Mouse (Mus musculus) lung, adult 2 months (tissue): ENCODE measurements around the gene Kctd15. TPM values are rescaled to one million over a fixed set of nuclear protein-coding genes. Genes with fewer than 3 reads are reported as not detected.

Source experiments
- DNase-seq: peaks from one replicate; pipeline ENCODE4 v3.0.0; 2022
- H3K4me1 ChIP-seq: fragments of 200-500 bp; 2 replicates; pipeline ENCODE4 v1.6.1; 2011; ENCODE audit warnings: low read length; ENCODE audit not compliant: control insufficient read depth, insufficient read depth
- H3K4me3 ChIP-seq: fragments of 200-500 bp; replicated peaks from 2 replicates; pipeline ENCODE3; 2011; ENCODE audit warnings: low read depth, mild to moderate bottlenecking, control low read depth, low read length; ENCODE audit errors: extremely low read depth
- CTCF ChIP-seq: fragments of 200-500 bp; IDR thresholded peaks from 2 replicates; pipeline ENCODE4 v1.5.1; 2011; ENCODE audit warnings: mild to moderate bottlenecking, low read length, control low read depth; ENCODE audit not compliant: insufficient read depth
- POLR2A ChIP-seq: fragments of 200-500 bp; IDR thresholded peaks from 2 replicates; pipeline ENCODE4 v1.6.1; 2011; ENCODE audit warnings: low read depth, mild to moderate bottlenecking, control low read depth, low read length, borderline replicate concordance; ENCODE audit errors: extremely low read depth
- WGBS: fragments of 180-500 bp; shearing (Covaris S2); methylation state at CpG from one replicate; pipeline ENCODE4 v1.1.7; 2018; 5-methylcytosine and 5-hydroxymethylcytosine counted together
- polyA plus RNA-seq: library from polyadenylated mRNA; depleted of rRNA; stranded (reverse); fragments of >200 nt; gene quantifications from 2 replicates; pipeline ENCODE4 v1.2.3, GENCODE M21; 2012

Kctd15 gene
- polyA plus RNA-seq, 1 experiment = 27.5 TPM

GRCm38 (mm10) chr7:34652751-34653502, 3.6 kb downstream of the Kctd15 start:
- Histone ChIP-seq H3K4me3 (peak overlapping the region; percentile 9), H3K4me1 (no peaks in the 10 kb centered on the region)
- WGBS = 3% methylated on average over 48 of the region's 48 CpGs
- TF ChIP-seq CTCF (no peak), POLR2A (no peak)
- DNase-seq = peak; percentile 34

GRCm38 (mm10) chr7:34651381-34651780, 5.2 kb downstream of the Kctd15 start:
- WGBS = 77% methylated on average over 2 of the region's 2 CpGs
- no peak for DNase-seq
- Histone ChIP-seq H3K4me3 (no peak overlapping the region), H3K4me1 (no peaks in the 10 kb centered on the region)
- no peak for TF ChIP-seq POLR2A
- no peak for TF ChIP-seq CTCF

- WGBS = 30% methylated on average over 9 of the region's 9 CpGs
- Histone ChIP-seq H3K4me3 (no peak overlapping the region), H3K4me1 (no peaks in the 10 kb centered on the region)
- peak; percentile 33 for DNase-seq
- TF ChIP-seq POLR2A (no peak), CTCF (no peak)
These were observed 9.5 kb downstream of the Kctd15 start for GRCm38 (mm10) chr7:34647052-34647451.

- H3K4me1 ChIP-seq = no peaks in the 10 kb centered on the region
- 80% methylated on average over 12 of the region's 12 CpGs for WGBS
- no peak for TF ChIP-seq CTCF
- no peak for TF ChIP-seq POLR2A
- no peak overlapping the region for H3K4me3 ChIP-seq
- DNase-seq = no peak
These were observed 10.3 kb downstream of the Kctd15 start for GRCm38 (mm10) chr7:34646144-34646795.

- TF ChIP-seq CTCF = no peak
- TF ChIP-seq POLR2A = no peak
- Histone ChIP-seq H3K4me1 (no peaks in the 10 kb centered on the region), H3K4me3 (no peak overlapping the region)
- DNase-seq = no peak
- 85% methylated on average over 2 of the region's 2 CpGs for WGBS
These were observed 10.9 kb downstream of the Kctd15 start for GRCm38 (mm10) chr7:34645623-34646022.

- TF ChIP-seq CTCF (no peak), POLR2A (no peak)
- WGBS = 87% methylated on average over 18 of the region's 18 CpGs
- Histone ChIP-seq H3K4me1 (no peaks in the 10 kb centered on the region), H3K4me3 (no peak overlapping the region)
- no peak for DNase-seq
These were observed 11.9 kb downstream of the Kctd15 start for GRCm38 (mm10) chr7:34644591-34644990.

- Histone ChIP-seq H3K4me1 (no peaks in the 10 kb centered on the region), H3K4me3 (no peak overlapping the region)
- WGBS = 82% methylated on average over 6 of the region's 6 CpGs
- no peak for DNase-seq
- no peak for TF ChIP-seq CTCF
- TF ChIP-seq POLR2A = no peak
These were observed 13.2 kb downstream of the Kctd15 start for GRCm38 (mm10) chr7:34643329-34643728.

- TF ChIP-seq POLR2A = no peak
- 83% methylated on average over 13 of the region's 13 CpGs for WGBS
These were observed 14.6 kb downstream of the Kctd15 start for GRCm38 (mm10) chr7:34641968-34642367.

GRCm38 (mm10) chr7:34639798-34640197, 16.7 kb downstream of the Kctd15 start:
- Histone ChIP-seq H3K4me3 (no peak overlapping the region), H3K4me1 (no peaks in the 10 kb centered on the region)
- 95% methylated on average over 11 of the region's 11 CpGs for WGBS
- DNase-seq = no peak
- no peak for TF ChIP-seq CTCF
- TF ChIP-seq POLR2A = no peak

More at GRCm38 (mm10) chr7:34641968-34642367, 14.6 kb downstream of the Kctd15 start:
- H3K4me1 ChIP-seq = no peaks in the 10 kb centered on the region
- H3K4me3 ChIP-seq = no peak overlapping the region
- no peak for DNase-seq

- TF ChIP-seq POLR2A (no peak), CTCF (no peak)
- no peak for DNase-seq
- Histone ChIP-seq H3K4me1 (no peaks in the 10 kb centered on the region), H3K4me3 (no peak overlapping the region)
- WGBS = 69% methylated on average over 4 of the region's 4 CpGs
These were observed 19.9 kb downstream of the Kctd15 start for GRCm38 (mm10) chr7:34636661-34637060.
